In genomic region chr4:132514555-132515135, GRCm38 (mm10) we compare ENCODE assay signal across 8 mouse cellular contexts. TPM values are rescaled to one million over a fixed set of nuclear protein-coding genes. Genes with fewer than 3 reads are reported as not detected.
DNase-seq lines count a peak whose midpoint lies in the region; ATAC-seq and TF ChIP-seq lines count a peak whose summit lies in the region.

No protein-coding gene starts in this region.

- H3K27ac ChIP-seq in ES-E14 (ENCODE audit: insufficient read depth, low read depth, low read length, poor library complexity, severe bottlenecking), result peak overlapping the region; percentile 85
- H3K27ac ChIP-seq in forebrain, embryonic 15.5 days (replicated peaks), result 0 out of 2 replicates have a peak overlapping the region, but pooled peaks have one; percentile 21
- H3K27ac ChIP-seq in layer of hippocampus, adult 2 months, result peak overlapping the region; percentile 92
- peak overlapping the region; percentile 77 for H3K27ac ChIP-seq in lung, postnatal 0 days (ENCODE audit: low read length)

- TF ChIP-seq CTCF in layer of hippocampus, adult 2 months (conservative IDR thresholded peaks at IDR 0.05), result peak; percentile 94
- TF ChIP-seq CTCF in lung, postnatal 0 days (IDR thresholded peaks at IDR 0.05), result peak; percentile 85

- H3K36me3 ChIP-seq in ES-E14 (ENCODE audit: control insufficient read depth, insufficient read depth, low read length, poor library complexity, severe bottlenecking), result no peaks in the 10 kb centered on the region
- no peaks in the 10 kb centered on the region for H3K36me3 ChIP-seq in forebrain, embryonic 15.5 days
- H3K36me3 ChIP-seq in lung, postnatal 0 days (ENCODE audit: insufficient read depth, low read length), result no peaks in the 10 kb centered on the region

- peaks cover 10 to 16% of the 10 kb centered on the region in 2 experiments for H3K4me1 ChIP-seq in ES-E14 (ENCODE audit: control insufficient read depth in 2 of 2, insufficient read depth in 2 of 2, low read length in 2 of 2, poor library complexity in 1 of 2)
- peaks cover 19% of the 10 kb centered on the region for H3K4me1 ChIP-seq in forebrain, embryonic 15.5 days
- peaks cover 4% of the 10 kb centered on the region; the same call in 1 of the 2 replicates for H3K4me1 ChIP-seq in lung, postnatal 0 days (ENCODE audit: insufficient read depth, low read depth, low read length)

- H3K4me3 ChIP-seq in ES-E14 (ENCODE audit: insufficient read depth in 1 of 2, low read depth in 1 of 2, low read length in 2 of 2, poor library complexity in 1 of 2, severe bottlenecking in 1 of 2), result peak overlapping the region; percentile 47 to 72
- peak overlapping the region; percentile 41 for H3K4me3 ChIP-seq in forebrain, embryonic 15.5 days
- peak overlapping the region; percentile 69 for H3K4me3 ChIP-seq in layer of hippocampus, adult 2 months
- H3K4me3 ChIP-seq in lung, postnatal 0 days (ENCODE audit: low read depth, low read length), result peak overlapping the region; percentile 43

- peak; percentile 78 for DNase-seq in ES-E14 (ENCODE audit: low read depth, low spot score)
- DNase-seq in cerebellum, adult 11-12 months, result peak; percentile 68
- DNase-seq in heart, postnatal 36 days, result peak; percentile 89 to 91
- peak; percentile 71 to 89 for DNase-seq in layer of hippocampus, adult 2 months (ENCODE audit: low spot score in 2 of 2)
- DNase-seq in lung, postnatal 0 days (ENCODE audit: low spot score), result peak; percentile 90
- DNase-seq in ovary, postnatal 14 days (ENCODE audit: low spot score), result peak; percentile 78
- DNase-seq in thymus, postnatal 10 days (ENCODE audit: low spot score in 2 of 2), result peak; percentile 54 to 81

- TF ChIP-seq EP300 in lung, postnatal 0 days (IDR thresholded peaks at IDR 0.05), result no peak

- in situ Hi-C loops in ES-E14 (cut with MboI; ENCODE audit: low sequenced_read_pairs in 2 of 2, unreplicated experiment in 2 of 2), result no loop called here

- no peak; the same call in 1 of the 2 replicates for ATAC-seq in forebrain, embryonic 15.5 days (replicated peaks)
- ATAC-seq in lung, postnatal 0 days, result peak; percentile 31

- no peaks in the 10 kb centered on the region for H3K9me3 ChIP-seq in ES-E14 (ENCODE audit: control insufficient read depth, insufficient read depth, low read depth, low read length)
- H3K9me3 ChIP-seq in forebrain, embryonic 15.5 days, result no peaks in the 10 kb centered on the region
- no peaks in the 10 kb centered on the region for H3K9me3 ChIP-seq in lung, postnatal 0 days (ENCODE audit: low read length)

- WGBS in forebrain, embryonic 15.5 days, result under 1% methylated on average over 21 of the region's 21 CpGs
- under 1% methylated on average over 21 of the region's 21 CpGs for WGBS in lung, postnatal 0 days

- peak overlapping the region; percentile 80 for H3K4me2 ChIP-seq in forebrain, embryonic 15.5 days (replicated peaks)
- H3K4me2 ChIP-seq in lung, postnatal 0 days (replicated peaks; ENCODE audit: low read depth, low read length), result peak overlapping the region; percentile 68

- H3K9ac ChIP-seq in ES-E14 (ENCODE audit: insufficient read depth, low read depth, low read length, poor library complexity, severe bottlenecking), result peak overlapping the region; percentile 74
- peak overlapping the region; percentile 36 for H3K9ac ChIP-seq in forebrain, embryonic 15.5 days (replicated peaks)
- peak overlapping the region; percentile 27; the same call in 1 of the 2 replicates for H3K9ac ChIP-seq in lung, postnatal 0 days (replicated peaks; ENCODE audit: low read depth)

- intact Hi-C loops in heart, postnatal 36 days (cut with DNase I), result loop anchor here (1.0 to 5.0 kb wide), 4 partner anchors 51 to 302 kb away; partner anchors contain the start of genes Med18 and Ythdf2

- peaks cover 4% of the 10 kb centered on the region; the same call in 1 of the 2 replicates for H3K27me3 ChIP-seq in forebrain, embryonic 15.5 days
- no peaks in the 10 kb centered on the region for H3K27me3 ChIP-seq in lung, postnatal 0 days (replicated peaks; ENCODE audit: insufficient read depth, low read length)

TF ChIP-seq in ES-E14, 5 proteins besides CTCF, POLR2A, EP300 and RAD21:
- TF ChIP-seq ZC3H11A (IDR thresholded peaks at IDR 0.05; ENCODE audit: borderline replicate concordance, low read depth, low read length) (peak; percentile 33; the same call in 1 of the 2 replicates), HCFC1 (IDR thresholded peaks at IDR 0.05; ENCODE audit: borderline replicate concordance, insufficient read depth, low read length) (no peak), CHD2 (IDR thresholded peaks at IDR 0.05; ENCODE audit: low read depth, low read length) (no peak)

RNA-seq across cellular contexts. Expression of gene Sesn2, which starts 4.3 kb away (rescaled TPM):
- total RNA-seq in ES-E14 (2012; rRNA removed), result 75.8 and 96.1 TPM in 2 replicates
- polyA plus RNA-seq in forebrain, embryonic 15.5 days (2015; fragmentation: Nextera tagmentation; extraction: Ambion mirVana), result 5.6 and 6.3 TPM in 2 replicates
- total RNA-seq in heart, postnatal 36 days (2021), result 1 to 10 TPM; 3.3 to 4.1 TPM
- total RNA-seq in layer of hippocampus, adult 2 months (2021), result 10 to 100 TPM; 13.1 to 13.3 TPM
- polyA plus RNA-seq in lung, postnatal 0 days (2015; fragmentation: Nextera tagmentation; extraction: Ambion mirVana), result 11.6 and 16.0 TPM in 2 replicates

RNA-seq across cellular contexts. Expression of gene Atpif1, which starts 18.8 kb away (rescaled TPM):
- total RNA-seq in ES-E14 (2012; rRNA removed), result 485 and 496 TPM in 2 replicates
- polyA plus RNA-seq in forebrain, embryonic 15.5 days (2015; fragmentation: Nextera tagmentation; extraction: Ambion mirVana), result 1,097 and 1,228 TPM in 2 replicates
- 100 to 1,000 TPM; 311 to 330 TPM for total RNA-seq in heart, postnatal 36 days (2021)
- 100 to 1,000 TPM; 416 to 419 TPM for total RNA-seq in layer of hippocampus, adult 2 months (2021)
- polyA plus RNA-seq in lung, postnatal 0 days (2015; fragmentation: Nextera tagmentation; extraction: Ambion mirVana), result 700 and 732 TPM in 2 replicates

RNA-seq across cellular contexts. Expression of gene Dnajc8, which starts 20.7 kb away (rescaled TPM):
- total RNA-seq in ES-E14 (2012; rRNA removed), result 127 and 167 TPM in 2 replicates
- 146 and 150 TPM in 2 replicates for polyA plus RNA-seq in forebrain, embryonic 15.5 days (2015; fragmentation: Nextera tagmentation; extraction: Ambion mirVana)
- 10 to 100 TPM; 50.9 to 63.2 TPM for total RNA-seq in heart, postnatal 36 days (2021)
- 10 to 100 TPM; 87.9 to 92.9 TPM for total RNA-seq in layer of hippocampus, adult 2 months (2021)
- 157 and 182 TPM in 2 replicates for polyA plus RNA-seq in lung, postnatal 0 days (2015; fragmentation: Nextera tagmentation; extraction: Ambion mirVana)

RNA-seq across cellular contexts. Expression of gene Ptafr, which starts 49.2 kb away (rescaled TPM):
- total RNA-seq in ES-E14 (2012; rRNA removed), result 0.26 and 0.40 TPM in 2 replicates
- polyA plus RNA-seq in forebrain, embryonic 15.5 days (2015; fragmentation: Nextera tagmentation; extraction: Ambion mirVana), result 0.26 and 0.39 TPM in 2 replicates
- 1 to 10 TPM; 1.8 to 3.2 TPM for total RNA-seq in heart, postnatal 36 days (2021)
- 1 to 10 TPM; 1.0 to 1.1 TPM for total RNA-seq in layer of hippocampus, adult 2 months (2021)
- 2.1 and 2.5 TPM in 2 replicates for polyA plus RNA-seq in lung, postnatal 0 days (2015; fragmentation: Nextera tagmentation; extraction: Ambion mirVana)

RNA-seq across cellular contexts. Expression of gene Med18, which starts 50.9 kb away (rescaled TPM):
- total RNA-seq in ES-E14 (2012; rRNA removed), result 29.7 and 32.8 TPM in 2 replicates
- polyA plus RNA-seq in forebrain, embryonic 15.5 days (2015; fragmentation: Nextera tagmentation; extraction: Ambion mirVana), result 20.8 and 21.3 TPM in 2 replicates
- 1 to 10 TPM; 3.4 to 4.3 TPM for total RNA-seq in heart, postnatal 36 days (2021)
- total RNA-seq in layer of hippocampus, adult 2 months (2021), result 1 to 10 TPM; 8.7 to 9.4 TPM
- 10.4 and 11.3 TPM in 2 replicates for polyA plus RNA-seq in lung, postnatal 0 days (2015; fragmentation: Nextera tagmentation; extraction: Ambion mirVana)

Comparison
In these comparisons a context has a peak if more than half of its experiments do, and no peak if none do; other contexts are left out.
1. H3K27ac ChIP-seq: peak in every context shown above with its lines; median percentile 92 in layer of hippocampus, adult 2 months; 85 in ES-E14; 77 in lung, postnatal 0 days; 21 in forebrain, embryonic 15.5 days.